Mouse (Mus musculus) cerebellum, adult 9-11 months (tissue): ENCODE data around the gene Scube3.

Source experiments
- DNase-seq: peaks from one replicate; pipeline ENCODE4 v3.0.0; 2022

The Scube3 gene

DNA sequence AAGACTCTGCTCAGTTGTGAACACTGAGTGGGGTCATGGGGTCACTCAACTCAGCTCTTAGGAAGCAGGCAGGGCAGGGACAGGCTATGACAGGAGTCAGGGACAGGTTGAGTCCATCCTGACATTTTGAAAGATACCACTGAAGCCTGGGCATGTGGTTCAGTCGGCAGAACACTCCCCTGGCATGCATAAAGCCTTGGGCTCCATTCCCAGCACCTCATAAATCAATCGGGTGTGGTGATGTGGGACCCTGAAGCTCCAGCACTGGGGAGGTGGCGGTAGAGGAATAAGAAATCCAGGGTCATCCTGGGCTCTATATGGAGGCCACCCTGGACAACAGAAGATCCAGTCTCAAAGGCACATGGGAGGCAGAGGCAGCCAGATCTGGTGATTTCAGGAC lies 6.4 kb upstream of the Scube3 start:
- DNase-seq: no peak

DNA sequence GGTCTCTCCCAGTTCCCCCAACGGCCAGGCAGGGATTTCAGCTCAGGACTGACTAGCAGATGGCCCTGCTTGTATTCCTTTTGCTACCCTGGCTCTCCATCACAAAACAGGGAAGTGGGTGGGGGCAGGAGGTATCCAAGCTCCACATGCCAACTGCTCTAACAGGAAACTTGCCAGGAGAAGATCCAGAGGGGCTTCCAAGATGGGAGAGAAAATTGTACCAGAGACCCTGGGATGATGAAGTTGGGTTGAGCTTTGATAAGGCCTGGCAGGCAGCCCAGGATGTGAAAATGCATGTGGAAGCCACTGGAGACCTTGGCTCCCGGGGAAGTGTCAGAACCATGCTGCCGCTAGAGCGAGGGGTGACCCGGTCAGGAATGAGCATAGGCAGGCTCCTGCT lies 5.7 kb upstream of the Scube3 start:
- DNase-seq: no peak

DNA sequence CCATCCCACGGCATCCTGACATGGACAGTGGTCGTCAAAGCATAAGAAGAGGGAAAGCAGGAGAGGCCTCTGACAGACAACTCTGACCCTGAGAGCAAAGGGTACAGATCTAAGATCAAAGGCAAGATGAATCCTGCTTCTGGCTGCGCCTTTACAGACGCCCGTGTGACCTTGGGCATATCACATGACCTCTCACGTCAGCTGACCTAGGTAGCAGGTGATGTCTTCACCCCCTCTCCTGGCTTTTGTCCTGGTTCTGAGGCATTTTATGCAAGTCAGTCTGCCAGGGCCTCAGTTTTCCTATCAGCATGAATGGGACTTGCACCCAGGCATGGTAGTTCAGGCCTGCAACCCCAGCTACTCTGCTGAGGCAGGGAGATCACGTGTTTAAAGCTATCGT lies 3.9 kb upstream of the Scube3 start:
- DNase-seq: no peak

DNA sequence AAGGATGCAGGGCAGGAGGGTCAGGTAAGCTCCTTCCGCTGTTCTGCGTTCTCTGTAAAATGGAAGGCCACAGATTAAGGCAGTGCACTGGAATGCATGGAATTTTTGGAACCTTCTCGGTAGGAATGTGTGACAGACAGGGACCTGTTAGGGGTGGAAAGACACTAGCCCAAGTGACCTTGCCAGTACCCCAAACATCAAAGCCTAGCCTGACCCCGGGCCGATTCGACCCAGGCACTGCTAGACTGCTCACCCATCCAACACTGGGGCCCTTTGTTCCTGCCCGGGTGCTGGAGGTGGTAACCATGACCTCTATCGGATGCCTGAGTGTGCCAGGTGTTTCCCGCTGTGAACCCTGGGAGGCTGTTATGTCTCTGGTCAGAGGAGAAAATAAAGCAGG lies 3.3 kb upstream of the Scube3 start:
- DNase-seq: no peak

DNA sequence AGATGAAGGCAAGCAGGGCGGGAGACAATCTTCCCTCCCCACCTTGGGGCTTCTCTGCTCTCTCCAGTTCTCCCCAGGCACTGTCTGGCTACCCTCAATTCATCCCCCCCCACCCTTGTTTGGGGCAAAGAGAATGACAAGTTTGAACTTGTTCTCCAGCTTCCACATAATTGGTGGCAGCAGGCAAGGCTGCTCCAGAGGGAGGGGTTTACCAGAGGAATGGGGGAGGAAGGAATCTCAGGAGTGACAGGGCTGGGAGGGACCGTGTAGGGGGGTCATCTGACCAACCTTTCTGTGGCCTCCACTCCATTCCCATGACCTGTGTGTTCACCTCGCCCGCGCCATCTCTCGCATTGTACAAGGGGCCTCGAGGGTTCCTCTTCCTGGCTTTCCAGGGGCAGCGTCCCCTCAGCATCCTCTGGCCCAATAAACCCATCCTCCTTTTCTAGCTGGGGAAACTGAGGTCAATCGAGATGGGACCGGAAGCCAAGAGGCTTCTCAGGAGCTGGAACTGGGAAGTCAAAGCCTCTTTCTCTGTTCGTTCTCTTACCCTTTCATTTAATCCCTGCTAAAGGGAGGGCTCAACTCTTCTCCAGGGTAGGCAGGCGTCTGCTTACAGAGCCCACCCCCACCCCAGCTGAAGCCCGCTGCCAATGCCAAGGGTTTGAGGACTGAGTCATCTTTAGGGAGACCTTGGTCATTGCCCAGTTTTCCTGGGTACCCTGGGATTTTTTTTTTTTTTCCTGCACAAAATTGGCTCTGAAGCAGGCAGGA lies 1.3 kb upstream of the Scube3 start:
- no peak for DNase-seq

DNA sequence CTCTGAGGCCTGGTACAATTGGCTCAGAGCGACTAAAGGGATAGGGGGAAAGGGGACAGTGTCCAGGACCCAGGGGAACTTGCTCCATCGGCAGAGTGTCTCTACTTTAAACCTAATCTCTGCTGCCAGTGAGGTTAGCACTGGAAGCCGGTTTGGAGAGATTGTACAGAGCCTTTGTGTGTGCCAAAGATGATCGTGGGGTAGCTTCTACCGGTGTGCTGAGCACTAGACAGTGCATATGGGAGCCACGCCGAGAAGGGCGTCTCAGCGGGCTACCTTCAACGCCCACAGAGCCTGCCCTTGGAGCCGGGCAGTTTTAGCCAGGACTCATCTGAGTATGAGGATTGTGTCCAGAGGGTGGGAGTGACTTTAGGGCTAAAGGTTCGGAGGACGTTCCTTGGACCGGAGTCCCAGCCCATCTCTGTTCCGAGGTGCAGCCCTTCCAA lies 713 bp upstream of the Scube3 start:
- DNase-seq: no peak

DNA sequence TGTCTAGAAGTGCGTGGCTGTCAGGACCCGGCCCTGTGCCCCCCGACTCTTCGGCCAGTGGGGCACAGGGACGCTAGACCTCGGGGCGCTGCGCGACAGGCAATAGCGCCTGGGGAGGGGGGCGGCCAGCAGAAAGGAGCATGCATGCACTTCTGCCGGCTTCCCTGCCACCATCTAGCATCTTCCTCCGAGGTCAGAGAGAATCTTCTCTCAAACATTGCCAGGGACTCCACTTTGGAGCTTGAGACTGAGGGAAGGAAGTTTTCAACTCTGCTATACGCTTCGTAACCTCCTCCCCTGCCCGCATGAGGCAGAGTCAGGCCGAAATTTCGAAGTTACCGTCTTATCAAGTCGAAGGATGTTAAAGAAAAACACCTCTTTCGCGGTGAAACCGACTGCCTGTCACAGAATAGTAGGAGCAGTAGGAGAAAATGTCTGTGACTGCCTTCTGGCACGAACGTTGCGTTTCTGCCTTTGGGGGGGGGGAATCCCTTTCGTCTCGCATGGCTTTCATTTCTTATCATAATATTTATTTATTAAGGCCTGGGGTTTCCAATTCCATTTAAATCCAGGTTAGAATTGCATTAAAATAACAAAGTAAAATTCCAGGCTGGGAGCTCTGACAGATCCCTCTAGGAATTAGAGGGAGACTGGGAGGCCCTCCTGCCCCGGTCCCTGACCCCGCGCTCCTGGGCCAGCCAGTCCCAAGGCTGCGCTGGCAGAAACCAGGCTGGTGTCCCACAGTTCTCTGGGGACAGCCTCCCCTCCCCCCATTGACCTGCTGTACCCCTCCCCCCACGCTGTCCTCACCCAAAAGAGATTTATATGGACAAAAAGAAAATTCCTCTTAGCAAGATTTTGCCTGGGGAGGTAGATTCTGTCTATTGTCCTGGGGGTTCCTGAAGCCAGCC lies 1.0 kb downstream of the Scube3 start:
- DNase-seq: no peak

DNA sequence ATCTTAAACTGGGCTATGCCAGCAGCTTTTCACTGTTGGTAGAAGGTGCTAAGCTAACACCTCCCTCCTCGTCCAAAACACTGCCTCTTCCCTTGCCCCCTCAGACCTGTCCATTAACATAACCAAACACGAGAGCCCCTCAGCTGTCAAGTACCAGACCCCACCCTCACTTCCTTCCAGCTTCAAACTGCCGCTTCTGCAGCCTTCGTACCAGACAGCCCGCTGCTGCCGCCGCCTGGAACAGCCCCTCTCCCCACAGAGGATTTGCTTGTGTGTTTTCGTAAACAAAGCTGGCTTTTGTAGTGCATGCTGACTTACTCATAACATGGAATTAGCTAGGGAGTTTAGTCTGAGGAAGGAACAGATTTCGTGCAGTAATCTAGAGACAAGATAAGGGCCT lies 1.8 kb downstream of the Scube3 start:
- DNase-seq: no peak

DNA sequence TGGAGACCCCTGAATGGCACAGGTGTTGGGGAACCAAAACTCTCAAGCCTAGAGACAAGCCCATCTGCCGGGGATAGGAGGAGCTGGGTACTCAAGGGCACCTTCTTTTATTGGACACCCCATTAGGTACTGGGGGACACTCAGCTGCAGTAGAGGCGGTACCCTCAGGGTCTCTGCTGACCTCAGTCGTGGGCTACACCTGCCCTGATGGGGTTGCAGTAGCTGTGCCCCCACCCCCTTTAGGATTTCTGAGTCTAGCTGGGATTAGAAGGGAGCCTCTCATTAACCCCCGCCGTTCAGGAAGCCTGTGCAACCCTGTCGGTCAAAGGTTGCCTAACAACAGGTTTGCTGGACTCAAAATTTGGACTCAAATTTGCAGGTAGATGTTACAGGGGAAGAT lies 2.3 kb downstream of the Scube3 start:
- no peak for DNase-seq

DNA sequence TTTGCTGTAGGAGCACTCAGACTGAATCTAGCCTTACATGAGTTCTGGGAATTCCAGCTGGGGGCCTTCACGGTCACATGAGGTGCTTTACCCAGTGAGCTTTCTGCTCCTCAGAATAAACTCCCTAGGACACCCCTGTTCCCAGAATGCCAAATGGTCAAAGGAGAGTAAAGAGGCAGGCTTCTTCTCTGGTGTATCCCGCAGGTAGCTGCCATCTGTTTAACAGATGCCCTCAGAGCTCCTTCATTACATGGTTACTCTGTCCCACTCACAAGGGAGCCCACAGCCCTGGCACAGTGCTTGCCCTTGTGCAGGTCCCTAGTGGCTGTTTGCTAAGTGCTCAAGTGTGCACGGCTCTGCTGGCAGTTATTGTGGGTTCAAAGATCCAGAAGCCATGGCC lies 6.3 kb downstream of the Scube3 start:
- peak; percentile 64 for DNase-seq

DNA sequence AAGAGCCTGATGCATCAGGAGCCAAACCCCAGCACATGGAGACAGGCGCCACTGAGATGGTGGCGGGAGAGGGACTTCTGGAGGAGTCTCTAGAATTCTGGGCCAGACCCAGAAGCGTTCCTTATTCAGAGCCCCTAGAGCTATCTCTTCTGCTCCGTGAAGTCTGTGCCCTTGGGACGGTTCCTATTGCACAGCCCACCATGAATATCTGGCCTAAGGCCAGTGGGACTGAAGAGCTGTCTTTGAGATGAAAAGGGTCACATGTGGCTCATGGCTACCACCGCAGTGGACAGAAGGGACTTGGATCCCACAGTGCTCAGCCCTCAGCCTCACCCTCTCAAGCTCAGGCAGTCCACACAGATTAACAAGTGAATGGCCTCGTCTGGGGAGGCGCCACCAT lies 7.8 kb downstream of the Scube3 start:
- no peak for DNase-seq

DNA sequence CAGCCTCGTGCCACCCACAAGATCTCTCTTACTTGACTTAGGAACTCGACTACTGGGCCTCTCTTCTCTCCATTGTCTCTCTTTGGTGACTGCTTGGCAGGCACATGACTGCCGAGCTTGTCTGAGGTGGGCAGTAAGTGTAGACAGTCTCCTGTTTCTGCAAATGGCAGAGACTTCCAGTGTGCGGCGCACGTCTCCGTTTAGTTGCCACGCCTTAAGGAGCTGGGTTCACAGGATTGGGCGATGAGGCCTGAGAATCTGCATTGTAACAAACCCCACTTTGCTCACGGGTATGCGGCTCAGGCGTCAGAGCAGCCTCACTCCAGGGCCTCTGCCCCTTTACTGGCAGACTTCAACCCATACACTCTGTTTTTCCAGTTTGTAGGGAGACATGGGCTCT lies 8.5 kb downstream of the Scube3 start:
- DNase-seq: no peak

DNA sequence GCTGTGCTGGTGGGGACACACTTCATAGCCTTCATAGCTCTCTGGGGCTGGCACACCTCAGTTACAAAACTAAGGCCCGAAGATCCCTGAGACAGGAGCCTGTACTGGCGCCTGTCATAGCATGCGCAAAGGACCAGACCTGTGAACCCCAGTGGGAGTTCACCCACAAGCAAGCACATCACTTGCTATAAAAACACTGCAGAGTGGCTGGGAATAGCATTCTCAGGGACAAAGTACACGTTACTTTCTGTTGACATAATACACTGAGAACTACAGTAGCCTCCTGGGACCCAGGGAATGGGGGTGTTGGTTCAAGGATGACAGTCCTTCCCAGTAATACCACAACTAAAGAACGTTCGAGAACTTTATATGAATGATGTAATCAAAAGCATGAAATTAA lies 11.2 kb downstream of the Scube3 start:
- DNase-seq: no peak

DNA sequence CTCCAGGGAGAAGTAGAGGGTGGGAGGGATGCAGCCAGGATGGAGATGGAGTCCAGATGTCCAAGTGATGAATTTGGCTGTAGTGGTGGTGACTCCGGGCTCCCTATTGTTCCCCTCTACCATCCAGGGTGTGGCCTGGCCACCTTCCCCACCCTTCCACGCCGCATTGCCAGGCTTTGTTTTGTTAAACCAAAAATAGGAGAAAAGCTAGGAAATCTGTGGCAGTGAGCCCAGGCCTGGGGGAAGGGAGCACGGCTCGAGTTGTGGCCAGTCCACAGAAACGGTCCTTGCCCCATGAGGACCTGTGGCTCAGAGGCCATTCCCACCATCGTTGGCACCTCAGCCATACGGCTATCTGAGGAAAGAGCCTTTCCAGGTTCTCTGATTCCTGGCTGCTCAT lies 13.0 kb downstream of the Scube3 start:
- no peak for DNase-seq

DNA sequence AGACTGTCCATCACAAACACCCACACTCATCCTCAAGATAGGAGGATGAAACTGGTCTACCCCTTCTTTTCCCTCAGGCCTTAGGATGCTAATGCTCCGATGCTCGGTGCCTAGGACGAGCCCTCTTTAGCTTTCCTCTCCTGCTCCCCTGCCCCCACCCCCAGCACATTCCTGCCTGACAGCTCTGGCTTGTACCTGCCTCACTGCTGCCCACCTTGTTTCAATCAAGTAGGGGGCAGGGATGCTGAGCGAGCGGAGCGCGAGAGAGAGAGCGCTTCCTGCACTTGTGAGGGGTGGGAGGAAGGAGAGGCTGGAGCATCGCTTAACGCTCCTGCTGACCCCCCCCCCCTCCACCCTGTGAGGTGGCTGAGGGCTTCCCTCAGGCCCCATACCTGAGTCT lies 18.4 kb downstream of the Scube3 start:
- no peak for DNase-seq

DNA sequence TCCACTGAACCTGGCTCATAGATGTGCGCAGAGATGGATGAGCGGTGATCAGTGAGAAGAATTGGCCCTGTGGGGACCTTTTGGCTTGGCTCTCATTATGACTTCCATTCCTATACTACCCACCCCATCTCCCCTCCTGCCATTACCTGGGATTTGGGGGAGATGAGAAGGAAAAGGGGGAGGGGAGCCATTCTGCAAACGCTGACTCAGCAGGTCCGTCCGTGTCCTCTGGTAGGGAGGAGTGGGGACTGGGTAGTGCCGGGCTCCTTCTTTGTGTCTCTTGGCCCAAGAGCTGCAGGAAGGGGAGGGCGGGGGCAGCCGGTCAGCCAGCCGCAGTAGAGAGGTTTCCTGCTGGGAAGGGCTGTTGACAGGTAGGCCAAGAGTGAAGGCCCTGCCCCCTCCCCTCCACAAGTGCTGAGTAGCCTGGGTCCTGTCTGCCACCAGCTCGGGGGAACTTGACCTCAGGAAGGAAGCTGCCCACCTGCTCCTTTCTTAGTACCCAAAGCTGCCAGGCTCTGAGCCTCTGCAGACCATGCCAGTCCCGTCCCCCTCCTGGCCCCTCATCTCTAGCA lies 19.5 kb downstream of the Scube3 start:
- DNase-seq: no peak

DNA sequence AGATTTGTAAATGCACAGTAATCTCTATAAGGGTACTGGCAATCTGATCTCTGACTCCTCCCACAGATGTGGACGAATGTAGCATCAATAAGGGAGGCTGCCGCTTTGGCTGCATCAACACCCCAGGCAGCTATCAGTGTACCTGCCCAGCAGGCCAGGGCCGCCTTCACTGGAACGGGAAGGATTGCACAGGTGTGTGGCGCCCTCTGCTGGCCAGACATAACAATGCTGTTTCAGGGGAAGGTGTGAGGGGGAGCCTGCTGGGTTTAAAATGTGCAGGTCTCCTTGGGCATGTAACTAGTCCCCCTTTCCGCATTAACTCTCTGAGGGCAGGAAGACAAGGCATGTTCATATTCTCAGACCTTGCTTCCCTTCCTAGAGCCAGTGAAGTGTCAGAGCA lies 21.7 kb downstream of the Scube3 start:
- DNase-seq: peak; percentile 70

DNA sequence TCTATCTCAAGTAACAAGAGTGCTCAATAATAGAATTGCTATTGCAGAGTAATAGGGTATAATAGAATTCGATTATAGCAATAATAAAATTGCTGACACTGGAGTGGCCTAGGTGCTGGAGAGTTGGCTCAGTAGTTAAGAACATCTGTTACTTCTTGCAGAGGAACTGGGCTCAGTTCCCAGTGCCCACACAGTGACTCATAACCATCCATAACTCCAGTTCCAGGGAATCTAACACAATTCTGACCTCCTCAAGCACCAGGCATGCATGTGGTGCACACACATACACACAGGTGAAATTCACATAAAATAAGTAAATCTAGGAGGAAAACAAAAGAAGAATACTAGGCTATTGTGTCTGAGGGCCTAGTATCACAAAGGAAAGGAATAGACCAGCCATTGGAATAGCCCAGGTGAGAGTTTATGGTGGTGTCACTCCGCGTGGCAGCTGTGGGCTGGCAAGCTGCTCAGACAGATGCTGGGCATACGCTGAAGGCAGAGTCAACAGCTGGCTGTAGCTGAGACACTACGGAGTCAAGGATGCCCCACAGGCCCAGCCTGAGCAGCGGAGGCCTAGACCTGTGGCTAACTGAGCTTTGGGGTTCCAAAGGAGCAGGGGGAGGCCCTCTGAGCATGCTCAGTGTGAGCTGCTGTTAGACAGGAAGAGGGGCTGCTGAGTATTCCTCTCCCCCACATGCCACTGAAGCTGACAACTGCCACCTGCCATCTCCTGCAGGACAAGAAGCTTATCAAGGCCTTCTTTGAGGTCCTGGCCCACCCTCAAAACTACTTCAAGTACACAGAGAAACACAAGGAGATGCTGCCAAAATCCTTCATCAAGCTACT lies 28.7 kb downstream of the Scube3 start:
- no peak for DNase-seq

DNA sequence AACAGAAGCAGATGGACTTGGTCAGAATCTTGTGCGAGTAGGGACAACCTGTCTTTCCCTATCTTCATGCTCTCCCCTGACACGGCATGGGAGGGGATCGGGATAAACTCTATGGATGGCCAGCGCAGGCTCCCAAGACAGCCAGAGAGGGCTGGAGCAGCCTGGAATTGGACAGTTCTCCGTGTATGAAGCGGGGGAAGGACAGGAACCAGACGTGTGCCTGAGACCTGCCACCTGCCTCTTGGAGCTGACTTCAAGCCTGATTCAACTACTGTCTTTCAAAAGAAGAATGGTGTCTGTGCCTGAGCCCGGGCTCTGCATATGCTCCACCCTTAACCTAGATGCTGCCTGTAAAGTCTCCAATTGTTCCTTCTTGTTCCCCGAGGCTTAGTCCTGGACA lies 30.7 kb downstream of the Scube3 start:
- no peak for DNase-seq

DNA sequence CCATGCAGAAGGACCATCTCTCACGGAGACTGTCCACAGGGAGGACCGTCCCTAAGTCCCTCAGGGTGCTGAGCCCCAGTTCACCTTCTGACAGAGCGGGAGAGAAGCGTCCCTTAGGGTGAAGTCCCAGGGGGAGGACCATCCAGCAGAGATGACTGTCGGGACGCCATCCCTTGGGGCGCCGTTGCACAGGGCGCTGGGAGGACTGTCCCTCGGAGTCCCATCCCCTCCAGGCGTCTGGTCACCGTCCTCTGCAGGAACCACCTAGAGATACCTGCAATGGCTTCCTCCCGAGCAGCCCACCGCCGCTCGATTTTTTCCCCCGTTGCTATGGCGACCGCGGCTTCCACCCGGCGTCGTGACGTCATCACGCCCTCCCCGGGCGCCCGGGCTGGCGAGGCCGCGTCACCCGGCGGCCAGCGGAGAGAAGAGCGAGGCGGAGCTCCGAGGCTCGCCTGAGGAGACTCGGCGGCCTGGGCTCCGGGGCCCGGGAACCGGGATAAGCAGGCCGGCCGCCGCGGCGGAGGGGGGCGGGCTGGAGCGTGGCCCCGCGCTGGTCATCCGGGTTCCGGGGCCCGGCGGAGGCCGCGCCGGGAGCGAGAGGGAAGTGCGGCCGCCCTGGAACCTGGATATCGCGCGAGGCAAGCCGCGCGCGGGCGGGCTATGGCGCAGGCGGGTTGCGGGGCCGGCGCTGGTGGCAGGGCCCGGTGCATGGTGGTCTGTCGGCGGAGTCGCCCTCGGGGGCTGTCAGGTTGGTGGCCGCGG lies 35.0 kb downstream of the Scube3 start, which contains the start of gene Zfp523:
Gene Zfp523 (plus strand): TSS at position 355 of the 765 bp plus-strand sequence.
- peak; percentile 95 for DNase-seq

DNA sequence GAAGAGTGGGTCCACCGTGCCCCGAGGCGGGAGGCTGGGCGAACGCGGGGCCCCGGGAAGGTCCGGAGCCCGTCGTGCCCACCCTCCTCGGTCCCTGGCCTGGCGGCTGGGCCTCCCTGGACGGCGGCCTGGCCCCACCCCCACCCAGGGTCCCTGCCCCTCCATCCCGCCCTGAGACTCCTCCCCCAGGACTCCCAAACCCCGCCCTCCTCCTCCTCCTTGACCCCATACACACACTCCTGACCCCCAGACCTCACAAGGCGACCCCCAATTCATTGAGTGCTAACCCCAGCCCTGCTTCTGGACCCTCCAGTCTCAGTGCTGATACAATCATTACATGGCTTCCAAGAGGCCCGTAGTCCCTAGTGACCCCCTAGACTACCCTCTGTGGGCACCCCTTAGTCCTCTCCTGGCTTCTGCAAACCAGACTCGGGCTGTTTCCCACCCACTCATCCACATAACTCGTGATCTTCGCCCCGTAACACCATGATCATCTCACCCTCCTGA lies 35.7 kb downstream of the Scube3 start:
- no peak for DNase-seq

DNA sequence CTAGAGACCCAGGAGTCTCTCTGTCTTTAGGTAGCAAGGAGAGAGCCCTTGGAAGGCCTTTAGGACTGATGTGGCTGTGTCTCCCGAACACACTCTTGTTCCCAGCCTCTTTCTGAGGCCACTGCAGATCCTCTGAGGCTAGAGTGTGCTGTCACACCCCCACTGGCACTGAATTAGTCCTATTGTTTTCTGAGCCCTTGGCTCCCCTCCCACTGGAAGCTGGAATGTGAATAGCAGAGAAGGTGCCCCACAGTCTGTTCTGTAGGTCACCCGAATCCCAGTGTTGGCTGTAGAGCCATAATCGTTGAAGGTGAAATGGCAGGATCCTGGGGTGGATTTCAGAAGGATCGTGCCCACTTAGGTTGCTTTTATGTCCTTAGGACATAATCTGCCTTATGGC lies 38.4 kb downstream of the Scube3 start:
- no peak for DNase-seq
